Mouse (Mus musculus): ENCODE data around the gene 1600014C10Rik. TPM values are rescaled to one million over a fixed set of nuclear protein-coding genes. Genes with fewer than 3 reads are reported as not detected.

1600014C10Rik gene
- polyA plus RNA-seq, 1 experiment from 2014 or later, result 12.4 TPM

DNA sequence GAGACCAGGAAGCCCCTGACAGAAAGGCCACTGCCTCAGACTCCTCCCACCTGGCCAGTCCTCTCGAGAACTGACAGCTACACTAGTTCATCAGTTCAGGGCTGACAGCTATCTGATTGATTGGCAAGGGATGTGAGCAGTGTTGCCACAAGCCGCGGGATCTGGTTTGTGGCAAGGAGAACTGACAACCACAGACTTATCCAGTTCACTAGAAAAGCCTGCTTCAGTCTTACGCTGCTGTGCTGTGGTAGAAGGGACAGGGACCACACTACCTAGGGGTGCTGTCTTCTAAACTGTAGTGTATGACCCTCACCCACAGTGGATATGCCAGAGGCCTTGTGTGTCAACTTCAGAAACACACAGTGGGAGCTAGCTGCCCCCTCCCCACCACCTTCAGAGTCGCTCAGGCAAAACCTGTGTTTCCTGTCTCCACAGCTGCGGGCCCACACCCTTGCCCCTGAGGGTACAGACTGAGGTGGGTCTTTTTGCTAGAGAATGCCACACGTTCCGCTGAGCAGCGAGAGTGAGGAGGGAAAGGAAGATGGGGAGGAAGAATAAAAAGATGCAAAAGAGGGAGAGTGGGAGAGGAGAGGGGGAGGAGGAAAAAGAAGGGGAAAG is 19.5 kb upstream of the 1600014C10Rik start:
- WGBS, result 41% methylated on average over 9 of the region's 9 CpGs
- no peak for ATAC-seq (ENCODE audit: extremely low read depth, insufficient number of reproducible peaks, low FRiP score, low TSS enrichment)
- Histone ChIP-seq H3K4me1 (peaks cover 13% of the 10 kb centered on the region), H3K4me2 (no peak overlapping the region), H3K27ac (replicated peaks) (no peak overlapping the region), H3K4me3 (no peak overlapping the region), H3K9ac (no peak overlapping the region), H3K27me3 (replicated peaks) (no peaks in the 10 kb centered on the region), H3K9me3 (no peaks in the 10 kb centered on the region), H3K36me3 (no peaks in the 10 kb centered on the region)

DNA sequence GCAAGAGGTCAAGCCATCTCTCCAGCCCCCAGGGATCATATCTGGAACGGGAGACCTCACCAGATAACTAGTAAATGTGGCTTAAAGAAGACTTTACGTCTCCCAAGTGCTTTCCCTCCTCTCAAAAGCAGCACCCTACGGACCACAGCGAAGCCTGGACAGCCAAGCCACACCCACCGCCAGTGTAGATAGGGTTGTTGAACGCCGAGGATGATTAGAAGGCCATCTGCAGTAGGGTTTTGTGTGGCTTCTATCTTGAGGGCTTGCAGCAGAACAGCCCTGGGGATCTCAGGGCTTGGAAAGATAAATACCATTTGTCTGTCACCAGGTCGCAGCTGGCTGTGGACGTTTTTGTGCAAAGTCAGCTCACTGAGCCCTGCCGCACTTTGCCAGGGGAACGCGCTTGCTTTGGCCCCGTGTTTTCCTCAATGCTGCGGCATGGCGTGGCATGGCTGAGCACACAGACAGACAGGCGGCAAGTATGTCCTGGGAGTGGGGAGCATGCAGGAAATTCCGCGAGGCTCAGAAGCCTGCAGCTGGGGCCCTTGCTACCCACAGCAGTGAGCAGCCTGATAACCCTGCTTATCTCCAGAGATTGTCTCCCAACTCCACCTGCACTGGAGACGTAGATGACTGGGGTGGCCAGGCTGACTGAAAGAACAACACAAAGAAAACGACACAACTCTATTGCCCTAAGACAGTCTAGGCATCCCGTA is 15.9 kb upstream of the 1600014C10Rik start:
- H3K27me3 ChIP-seq (replicated peaks), result peaks cover 3% of the 10 kb centered on the region; the same call in 1 of the 2 replicates
- H3K27ac ChIP-seq (replicated peaks), result 0 out of 2 replicates have a peak overlapping the region, but pooled peaks have one; percentile 9
- H3K36me3 ChIP-seq, result no peaks in the 10 kb centered on the region
- peaks cover 10% of the 10 kb centered on the region for H3K4me1 ChIP-seq
- H3K4me2 ChIP-seq, result peak overlapping the region; percentile 70
- peak overlapping the region; percentile 62 for H3K9ac ChIP-seq
- H3K9me3 ChIP-seq, result no peaks in the 10 kb centered on the region
- peak overlapping the region; percentile 37 for H3K4me3 ChIP-seq
- 6% methylated on average over 21 of the region's 21 CpGs for WGBS
- no peak for ATAC-seq (ENCODE audit: extremely low read depth, insufficient number of reproducible peaks, low FRiP score, low TSS enrichment)

DNA sequence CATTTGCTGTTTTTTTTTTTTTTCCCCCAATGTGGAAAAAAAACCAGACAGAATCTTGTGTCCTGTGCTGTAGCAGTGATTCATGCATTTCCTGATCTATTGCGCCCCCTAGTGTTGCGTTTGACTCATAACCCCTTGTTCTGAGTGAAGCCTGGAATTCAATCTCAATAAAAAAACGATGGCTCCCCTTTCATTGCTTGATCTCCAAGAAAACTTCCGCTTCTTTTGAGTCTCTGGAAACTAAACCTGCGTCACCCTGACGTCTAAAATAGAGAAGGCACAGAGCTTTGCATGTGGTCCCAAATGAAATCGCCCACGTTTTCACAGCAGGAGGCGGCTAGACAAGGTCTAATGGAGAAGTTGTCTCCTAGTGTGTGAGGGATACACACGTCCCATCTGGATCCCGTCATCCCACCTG is 15.3 kb upstream of the 1600014C10Rik start:
- H3K9me3 ChIP-seq, result no peaks in the 10 kb centered on the region
- 10% methylated on average over 11 of the region's 11 CpGs for WGBS
- H3K4me1 ChIP-seq, result peaks cover 10% of the 10 kb centered on the region
- peaks cover 7% of the 10 kb centered on the region; the same call in 1 of the 2 replicates for H3K27me3 ChIP-seq (replicated peaks)
- H3K4me3 ChIP-seq, result peak overlapping the region; percentile 37
- no peak for ATAC-seq (ENCODE audit: extremely low read depth, insufficient number of reproducible peaks, low FRiP score, low TSS enrichment)
- no peak overlapping the region for H3K9ac ChIP-seq
- peak overlapping the region; percentile 70 for H3K4me2 ChIP-seq
- H3K27ac ChIP-seq (replicated peaks), result no peak overlapping the region
- H3K36me3 ChIP-seq, result no peaks in the 10 kb centered on the region

DNA sequence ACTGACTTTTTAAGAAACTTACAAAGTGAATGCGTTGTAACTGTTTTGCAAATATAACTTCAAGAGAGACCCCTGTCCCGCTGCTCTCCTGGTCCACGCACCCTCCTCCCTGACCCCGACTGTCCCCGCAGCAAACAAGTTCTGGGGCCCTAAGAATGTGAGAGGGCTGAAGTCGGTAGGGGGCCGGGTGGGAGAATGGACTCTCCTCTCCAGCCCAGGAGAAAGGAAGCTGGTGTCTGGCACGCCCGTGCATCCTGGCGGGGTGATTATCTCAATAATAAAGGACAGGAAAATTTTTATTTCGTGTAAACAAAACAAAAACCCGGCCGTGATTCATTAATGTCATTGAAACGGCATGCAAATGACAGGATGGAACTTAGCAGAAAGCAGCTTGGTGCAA is 9.1 kb upstream of the 1600014C10Rik start:
- Histone ChIP-seq H3K4me3 (peak overlapping the region; percentile 49), H3K27ac (replicated peaks) (no peak overlapping the region), H3K9ac (peak overlapping the region; percentile 77), H3K4me2 (peak overlapping the region; percentile 75), H3K36me3 (no peaks in the 10 kb centered on the region), H3K9me3 (no peaks in the 10 kb centered on the region), H3K4me1 (peaks cover 13% of the 10 kb centered on the region), H3K27me3 (replicated peaks) (peaks cover 34% of the 10 kb centered on the region)
- WGBS, result 19% methylated on average over 14 of the region's 14 CpGs
- no peak for ATAC-seq (ENCODE audit: extremely low read depth, insufficient number of reproducible peaks, low FRiP score, low TSS enrichment)

DNA sequence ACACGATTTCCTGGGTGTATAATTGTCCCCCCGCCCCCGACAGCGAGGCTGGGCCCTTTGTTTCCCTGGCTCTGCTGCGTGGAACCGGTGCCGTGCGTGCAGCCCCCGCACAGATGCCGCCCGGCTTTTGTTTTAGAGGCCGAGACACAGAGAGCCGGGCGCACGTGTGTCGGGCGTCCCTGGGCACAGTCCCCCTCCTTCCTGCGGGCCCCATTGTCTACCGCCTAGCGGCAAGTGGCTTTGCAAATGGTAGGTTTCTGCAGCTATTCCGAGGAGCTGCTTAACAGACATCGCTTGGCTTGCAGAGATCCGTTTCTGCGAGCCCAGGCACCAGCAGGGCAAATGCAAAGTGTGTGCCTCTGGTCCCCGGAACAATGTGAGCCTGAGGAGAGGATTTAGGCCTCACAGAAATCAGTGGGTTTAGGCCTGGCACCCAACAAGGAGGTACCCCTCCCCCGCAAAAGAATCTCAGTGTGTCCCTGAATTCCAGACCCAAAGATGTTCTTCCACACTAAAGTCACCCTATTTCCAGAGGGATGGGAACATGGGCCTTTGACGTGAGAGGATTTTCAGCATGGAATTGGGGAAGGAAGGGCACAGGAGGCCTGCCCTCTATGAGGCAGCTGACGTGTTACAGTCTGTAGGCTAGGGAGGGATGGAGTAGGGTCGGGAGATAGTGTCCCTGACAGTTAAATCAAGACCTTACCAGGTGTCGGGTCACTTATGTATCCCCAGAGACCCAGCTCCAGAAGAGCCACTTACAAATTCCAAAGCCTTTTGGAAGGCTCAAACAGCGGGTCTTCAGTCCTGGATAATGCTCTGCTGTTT is 8.5 kb upstream of the 1600014C10Rik start:
- peak overlapping the region; percentile 77 for H3K9ac ChIP-seq
- peak overlapping the region; percentile 75 for H3K4me2 ChIP-seq
- no peaks in the 10 kb centered on the region for H3K9me3 ChIP-seq
- H3K27ac ChIP-seq (replicated peaks), result no peak overlapping the region
- 12% methylated on average over 31 of the region's 31 CpGs for WGBS
- H3K4me3 ChIP-seq, result peak overlapping the region; percentile 49
- no peaks in the 10 kb centered on the region for H3K36me3 ChIP-seq
- ATAC-seq (ENCODE audit: extremely low read depth, insufficient number of reproducible peaks, low FRiP score, low TSS enrichment), result no peak
- peaks cover 13% of the 10 kb centered on the region for H3K4me1 ChIP-seq
- H3K27me3 ChIP-seq (replicated peaks), result peaks cover 34% of the 10 kb centered on the region

DNA sequence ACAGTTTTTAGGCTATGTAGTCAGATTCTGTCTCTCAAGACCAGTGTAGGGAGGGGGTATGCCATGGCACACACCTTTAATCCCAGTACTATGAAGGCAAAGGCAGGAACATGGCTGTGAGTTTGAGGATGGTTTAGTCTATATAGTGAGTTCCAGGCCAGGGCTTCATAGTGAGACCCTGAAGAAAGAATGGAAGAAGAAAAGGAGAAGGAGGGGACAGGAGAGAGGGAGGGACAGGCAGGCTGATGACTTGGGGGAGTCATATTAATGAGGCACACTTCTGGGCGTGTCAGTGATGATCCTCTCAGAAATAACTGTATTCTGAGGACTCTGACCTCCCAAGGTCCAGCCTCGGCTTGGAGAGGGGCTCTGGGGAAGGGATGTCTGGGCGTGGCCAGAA is 7.0 kb upstream of the 1600014C10Rik start:
- no peak overlapping the region for H3K4me2 ChIP-seq
- peaks cover 13% of the 10 kb centered on the region for H3K4me1 ChIP-seq
- no peaks in the 10 kb centered on the region for H3K9me3 ChIP-seq
- ATAC-seq (ENCODE audit: extremely low read depth, insufficient number of reproducible peaks, low FRiP score, low TSS enrichment), result no peak
- no peaks in the 10 kb centered on the region for H3K36me3 ChIP-seq
- 69% methylated on average over 3 of the region's 3 CpGs for WGBS
- no peak overlapping the region for H3K9ac ChIP-seq
- peaks cover 34% of the 10 kb centered on the region for H3K27me3 ChIP-seq (replicated peaks)
- H3K4me3 ChIP-seq, result no peak overlapping the region
- H3K27ac ChIP-seq (replicated peaks), result no peak overlapping the region

DNA sequence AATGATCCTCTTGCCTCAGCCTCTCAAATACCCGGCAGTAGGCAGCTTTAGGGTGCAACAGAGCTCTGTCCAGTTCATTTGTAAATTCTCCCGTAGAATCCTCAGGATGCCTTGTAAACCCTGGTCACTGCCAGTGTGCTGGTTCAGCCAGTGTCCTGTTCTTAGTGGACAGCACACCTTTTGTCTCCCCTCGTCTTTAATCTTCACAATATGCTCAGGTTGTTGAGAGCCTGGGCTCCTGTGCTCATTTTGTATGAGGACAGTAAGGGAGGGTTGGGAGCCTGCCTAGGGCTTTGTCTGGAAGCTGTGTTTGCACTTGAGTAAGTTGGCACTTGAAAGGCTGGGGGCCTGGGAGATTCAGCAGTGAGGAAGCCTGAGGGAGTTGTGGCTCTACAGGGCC is 3.1 kb upstream of the 1600014C10Rik start:
- H3K4me1 ChIP-seq, result peaks cover 14% of the 10 kb centered on the region
- peaks cover 7% of the 10 kb centered on the region for H3K27me3 ChIP-seq (replicated peaks)
- no peak for ATAC-seq (ENCODE audit: extremely low read depth, insufficient number of reproducible peaks, low FRiP score, low TSS enrichment)
- H3K36me3 ChIP-seq, result no peaks in the 10 kb centered on the region
- H3K9ac ChIP-seq, result no peak overlapping the region
- no peak overlapping the region for H3K4me2 ChIP-seq
- H3K4me3 ChIP-seq, result no peak overlapping the region
- 60% methylated on average over 3 of the region's 3 CpGs for whole genome bisulfite sequencing
- H3K9me3 ChIP-seq, result no peaks in the 10 kb centered on the region
- H3K27ac ChIP-seq (replicated peaks), result no peak overlapping the region

DNA sequence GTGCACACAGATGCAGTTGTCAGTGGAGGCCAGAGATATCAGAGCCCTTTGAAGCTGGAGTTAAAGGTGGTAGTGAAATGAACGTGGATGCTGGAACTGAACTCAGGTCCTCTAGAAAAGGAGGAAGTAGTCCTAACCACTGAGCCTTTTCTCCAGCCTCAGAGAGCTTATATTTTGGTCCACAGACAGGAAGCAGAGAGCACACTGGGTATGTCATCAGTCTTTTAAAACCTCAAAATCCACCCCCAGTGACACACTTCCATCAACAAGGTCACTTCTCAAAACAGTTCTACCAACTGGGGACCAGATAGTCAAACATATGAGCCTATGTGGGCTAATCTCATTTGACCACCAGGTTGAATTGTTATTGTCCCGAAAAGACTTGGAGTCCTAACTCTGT is 1.7 kb upstream of the 1600014C10Rik start:
- 66% methylated on average over 2 of the region's 2 CpGs for WGBS
- Histone ChIP-seq H3K4me3 (no peak overlapping the region), H3K27ac (replicated peaks) (no peak overlapping the region), H3K36me3 (no peaks in the 10 kb centered on the region), H3K4me1 (peaks cover 14% of the 10 kb centered on the region), H3K27me3 (replicated peaks) (no peaks in the 10 kb centered on the region), H3K9ac (no peak overlapping the region), H3K4me2 (no peak overlapping the region), H3K9me3 (no peaks in the 10 kb centered on the region)
- ATAC-seq (ENCODE audit: extremely low read depth, insufficient number of reproducible peaks, low FRiP score, low TSS enrichment), result no peak

DNA sequence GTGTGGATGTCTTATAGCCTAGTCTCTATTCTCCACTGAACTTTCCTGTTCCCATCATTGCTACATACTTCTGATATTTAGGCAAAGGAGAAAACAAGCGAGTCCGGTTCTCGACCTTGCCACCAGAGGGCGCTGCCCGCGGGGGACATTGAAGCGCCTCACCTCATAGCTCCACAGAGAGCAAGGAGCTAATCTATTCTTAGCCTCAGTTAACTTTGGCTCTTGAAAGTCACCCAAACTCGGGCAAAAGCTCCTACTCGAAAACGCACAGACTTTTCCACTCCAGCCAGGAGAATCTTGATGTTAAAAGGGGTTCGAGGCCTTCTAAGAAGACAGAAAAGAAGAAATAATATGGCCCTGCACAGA is 438 bp upstream of the 1600014C10Rik start:
- Histone ChIP-seq H3K9me3 (no peaks in the 10 kb centered on the region), H3K4me1 (peaks cover 14% of the 10 kb centered on the region), H3K36me3 (no peaks in the 10 kb centered on the region), H3K27me3 (replicated peaks) (no peaks in the 10 kb centered on the region), H3K27ac (replicated peaks) (peak overlapping the region; percentile 88), H3K9ac (peak overlapping the region; percentile 84), H3K4me3 (peak overlapping the region; percentile 71), H3K4me2 (peak overlapping the region; percentile 88)
- WGBS, result under 1% methylated on average over 11 of the region's 11 CpGs
- no peak for ATAC-seq (ENCODE audit: extremely low read depth, insufficient number of reproducible peaks, low FRiP score, low TSS enrichment)

DNA sequence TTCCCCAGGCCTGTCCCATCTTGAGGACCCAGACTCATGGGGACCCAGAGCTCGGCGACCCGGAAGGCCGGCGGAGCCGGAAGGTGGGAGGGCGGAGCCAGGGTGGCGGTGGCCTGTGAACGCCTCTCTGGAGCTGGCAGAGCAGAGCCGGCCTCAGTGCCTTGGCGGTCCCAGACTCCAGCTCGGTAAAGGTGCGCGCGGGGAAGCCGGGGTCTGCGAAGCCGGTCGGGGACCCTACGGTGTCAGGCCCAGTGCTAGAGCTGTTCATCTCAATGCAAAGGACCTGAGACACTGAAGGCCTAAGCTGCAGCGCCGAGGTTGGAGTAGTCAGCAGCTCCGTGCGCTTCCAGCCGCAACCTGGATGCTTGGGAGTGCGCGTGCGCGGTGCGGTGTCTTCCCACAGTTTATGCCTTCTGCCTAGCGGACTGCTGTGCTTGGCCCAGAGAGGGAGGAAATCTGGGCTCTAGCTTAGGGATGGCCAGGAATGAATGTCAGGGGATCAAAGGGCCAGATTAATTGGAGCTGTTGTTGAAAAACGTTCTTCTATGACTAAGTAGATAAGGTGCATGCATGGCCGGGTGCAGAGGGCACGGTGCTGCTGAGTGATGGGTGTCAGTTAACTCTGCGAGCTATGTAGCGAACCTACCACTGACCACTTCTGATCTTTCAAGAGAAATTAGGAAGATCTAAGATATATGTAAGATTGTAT is 846 bp downstream of the 1600014C10Rik start:
- peaks cover 5% of the 10 kb centered on the region; the same call in 1 of the 2 replicates for H3K36me3 ChIP-seq
- H3K4me3 ChIP-seq, result peak overlapping the region; percentile 71
- peaks cover 14% of the 10 kb centered on the region for H3K4me1 ChIP-seq
- H3K9ac ChIP-seq, result peak overlapping the region; percentile 84
- H3K27ac ChIP-seq (replicated peaks), result peak overlapping the region; percentile 88
- 3% methylated on average over 36 of the region's 36 CpGs for WGBS
- peak overlapping the region; percentile 88 for H3K4me2 ChIP-seq
- ATAC-seq (ENCODE audit: extremely low read depth, insufficient number of reproducible peaks, low FRiP score, low TSS enrichment), result peak; percentile 51; the same call in 1 of the 2 replicates
- no peaks in the 10 kb centered on the region for H3K9me3 ChIP-seq
- H3K27me3 ChIP-seq (replicated peaks), result no peaks in the 10 kb centered on the region

DNA sequence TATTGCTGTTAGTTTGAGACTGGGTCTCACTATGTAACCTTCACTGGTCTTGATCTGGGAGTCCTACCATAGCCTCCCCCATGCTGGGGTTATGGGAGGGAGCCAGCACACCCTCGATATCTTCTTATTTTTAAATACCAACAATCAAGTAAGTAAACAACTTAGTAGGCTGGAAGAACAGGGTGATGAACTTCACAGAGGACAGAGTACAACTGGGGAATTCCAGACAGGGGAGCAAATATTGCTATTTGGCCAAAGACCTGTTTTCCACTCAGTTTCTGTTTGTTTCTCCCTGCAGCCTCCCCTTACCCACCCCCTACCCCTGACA is 1.4 kb downstream of the 1600014C10Rik start:
- Histone ChIP-seq H3K4me2 (peak overlapping the region; percentile 88), H3K27me3 (replicated peaks) (no peaks in the 10 kb centered on the region), H3K4me3 (peak overlapping the region; percentile 71), H3K27ac (replicated peaks) (peak overlapping the region; percentile 88; the same call in 1 of the 2 replicates), H3K9ac (peak overlapping the region; percentile 84), H3K4me1 (peaks cover 14% of the 10 kb centered on the region), H3K9me3 (no peaks in the 10 kb centered on the region), H3K36me3 (peaks cover 8% of the 10 kb centered on the region)
- no peak for ATAC-seq (ENCODE audit: extremely low read depth, insufficient number of reproducible peaks, low FRiP score, low TSS enrichment)
- 33% methylated on average over 1 of the region's 1 CpGs for WGBS

Data from heart, embryonic 13.5 days (tissue).